Mouse (Mus musculus) kidney, embryonic 15.5 days (tissue): ENCODE measurements around the gene Zcchc3. TPM values are rescaled to one million over a fixed set of nuclear protein-coding genes. Genes with fewer than 3 reads are reported as not detected.
A peak's percentile ranks its signal among the peaks of the same experiment; 100 is the strongest.
"Not testable (repeated sequence)": the region's sequence is repeated elsewhere in the genome, so short reads cannot be mapped to it uniquely, and the experiment has no call there.

Experiments
- ATAC-seq: fragments of 200-750 bp; cut with Nextera tagmentation; replicated peaks from 2 replicates; pipeline ENCODE4 v1.8.0; 2017; ENCODE audit warnings: moderate TSS enrichment; ENCODE audit not compliant: low FRiP score
- H3K27ac ChIP-seq: fragments of 300-500 bp; sonication (generic); 2 replicates; pipeline ENCODE4 v1.5.1; 2015; ENCODE audit warnings: mild to moderate bottlenecking, inconsistent platforms
- H3K27me3 ChIP-seq: fragments of 300-500 bp; sonication (generic); 2 replicates; pipeline ENCODE4 v1.6.1; 2015; ENCODE audit warnings: inconsistent platforms
- H3K36me3 ChIP-seq: fragments of 300-500 bp; sonication (generic); 2 replicates; pipeline ENCODE4 v1.6.1; 2015; ENCODE audit warnings: inconsistent platforms
- H3K4me1 ChIP-seq: fragments of 300-500 bp; sonication (generic); 2 replicates; pipeline ENCODE4 v1.6.1; 2015; ENCODE audit warnings: inconsistent platforms
- H3K4me2 ChIP-seq: fragments of 300-500 bp; sonication (generic); 2 replicates; pipeline ENCODE4 v1.6.1; 2015; ENCODE audit warnings: moderate library complexity, mild to moderate bottlenecking, inconsistent platforms
- H3K4me3 ChIP-seq: fragments of 300-500 bp; sonication (generic); replicated peaks from 2 replicates; pipeline ENCODE4 v1.5.1; 2015; ENCODE audit warnings: mild to moderate bottlenecking, inconsistent platforms
- H3K9ac ChIP-seq: fragments of 300-500 bp; sonication (generic); 2 replicates; pipeline ENCODE4 v1.6.1; 2015; ENCODE audit warnings: mild to moderate bottlenecking, inconsistent platforms
- H3K9me3 ChIP-seq: fragments of 300-500 bp; sonication (generic); replicated peaks from 2 replicates; pipeline ENCODE4 v1.6.1; 2016; ENCODE audit warnings: inconsistent platforms
- WGBS: fragments of 180-500 bp; shearing (Covaris S2); methylation state at CpG from one replicate; pipeline ENCODE4 v1.1.7; 2015; ENCODE audit warnings: mixed read lengths; 5-methylcytosine and 5-hydroxymethylcytosine counted together
- polyA plus RNA-seq: library from polyadenylated mRNA; unstranded; fragments of >200 nt; fragmentation: Nextera tagmentation; extraction: Ambion mirVana; gene quantifications from 2 replicates; pipeline ENCODE4 v1.2.1, GENCODE M21; 2015

Gene Zcchc3
- polyA plus RNA-seq, 1 experiment from 2014 or later: 45.7 TPM

DNA sequence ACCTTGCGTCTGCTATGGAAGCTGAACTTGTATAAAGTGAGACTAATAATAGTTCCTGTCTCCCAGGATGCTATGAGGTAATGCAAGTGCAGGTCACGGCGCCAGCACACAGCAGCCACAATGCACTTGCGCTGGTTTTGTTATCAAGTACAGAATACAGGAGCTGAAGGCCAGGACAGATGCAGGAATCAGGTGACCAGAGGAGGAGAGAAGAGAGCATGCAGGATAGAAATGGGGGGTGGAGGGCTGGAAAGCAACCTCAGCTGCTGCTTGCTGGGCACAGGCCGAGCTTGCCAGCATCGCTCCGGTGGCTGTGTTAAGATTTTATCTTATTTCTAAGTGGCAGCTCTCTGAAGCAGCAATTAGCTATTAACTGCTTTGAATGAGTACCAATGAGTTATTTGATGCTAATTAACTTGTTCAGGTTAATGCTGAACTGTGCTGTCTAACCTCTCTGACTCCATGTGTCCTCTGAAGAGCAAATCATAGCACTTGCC is 21.6 kb upstream of the Zcchc3 start:
- Histone ChIP-seq H3K27ac (peak overlapping the region; percentile 39), H3K9me3 (no peaks in the 10 kb centered on the region), H3K36me3 (no peaks in the 10 kb centered on the region), H3K4me2 (0 out of 2 replicates have a peak overlapping the region, but pooled peaks have one; percentile 82), H3K9ac (no peak overlapping the region), H3K4me1 (peaks cover 15% of the 10 kb centered on the region), H3K27me3 (peaks cover 10% of the 10 kb centered on the region; the same call in 1 of the 2 replicates), H3K4me3 (no peak overlapping the region)
- peak; percentile 55 for ATAC-seq
- 66% methylated on average over 7 of the region's 7 CpGs for WGBS

DNA sequence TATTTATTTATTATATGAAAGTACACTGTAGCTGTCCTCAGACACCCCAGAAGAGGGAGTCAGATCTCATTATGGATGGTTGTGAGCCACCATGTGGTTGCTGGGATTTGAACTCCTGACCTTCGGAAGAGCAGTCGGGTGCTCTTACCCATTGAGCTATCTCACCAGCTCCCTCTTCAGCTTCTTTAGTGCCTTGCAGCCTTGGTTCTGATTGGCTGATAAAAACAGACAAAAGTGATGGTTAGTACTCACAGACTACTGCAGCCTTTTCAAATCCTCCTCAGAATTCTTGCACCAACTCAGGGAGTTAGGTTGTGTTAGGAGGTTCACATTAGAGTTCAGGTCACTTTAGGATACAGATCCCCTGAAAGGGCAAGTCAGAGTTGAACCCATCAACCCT is 13.7 kb upstream of the Zcchc3 start:
- H3K9ac ChIP-seq, H3K36me3 ChIP-seq, H3K4me3 ChIP-seq, H3K9me3 ChIP-seq, H3K27ac ChIP-seq, H3K4me2 ChIP-seq, H3K27me3 ChIP-seq, ATAC-seq: not testable (repeated sequence)
- 93% methylated on average over 2 of the region's 2 CpGs for WGBS
- H3K4me1 ChIP-seq: peaks cover 10% of the 10 kb centered on the region

DNA sequence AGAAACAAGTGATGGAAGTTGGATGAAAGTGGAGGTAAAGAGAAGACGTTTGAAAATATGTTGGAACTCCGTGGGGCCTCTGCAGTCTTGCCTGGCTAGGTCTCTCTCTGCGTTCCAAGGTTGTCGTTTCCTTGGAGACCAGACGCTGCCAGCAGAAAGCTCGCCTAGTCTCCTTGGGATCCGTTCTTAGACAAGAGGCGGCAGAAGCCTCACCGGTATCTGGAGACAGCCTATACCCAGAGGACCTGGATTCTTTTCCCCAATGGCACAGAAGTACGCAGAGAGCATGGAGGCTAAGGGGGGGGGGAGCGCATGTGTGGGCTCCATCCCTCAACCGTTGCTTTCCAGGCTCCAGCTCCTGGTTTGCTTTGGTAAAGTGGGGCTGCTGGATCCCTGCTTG is 12.7 kb upstream of the Zcchc3 start:
- peak; percentile 62; the same call in 1 of the 2 replicates for ATAC-seq
- H3K9ac ChIP-seq: no peak overlapping the region
- peak overlapping the region; percentile 48 for H3K4me2 ChIP-seq
- no peaks in the 10 kb centered on the region; the same call in 1 of the 2 replicates for H3K9me3 ChIP-seq
- no peaks in the 10 kb centered on the region for H3K36me3 ChIP-seq
- WGBS: 6% methylated on average over 12 of the region's 12 CpGs
- peaks cover 10% of the 10 kb centered on the region for H3K4me1 ChIP-seq
- H3K27ac ChIP-seq: no peak overlapping the region
- peak overlapping the region; percentile 17; the same call in 1 of the 2 replicates for H3K4me3 ChIP-seq
- H3K27me3 ChIP-seq: 0 out of 2 replicates have a peak, but pooled peaks cover 3% of the 10 kb centered on the region

DNA sequence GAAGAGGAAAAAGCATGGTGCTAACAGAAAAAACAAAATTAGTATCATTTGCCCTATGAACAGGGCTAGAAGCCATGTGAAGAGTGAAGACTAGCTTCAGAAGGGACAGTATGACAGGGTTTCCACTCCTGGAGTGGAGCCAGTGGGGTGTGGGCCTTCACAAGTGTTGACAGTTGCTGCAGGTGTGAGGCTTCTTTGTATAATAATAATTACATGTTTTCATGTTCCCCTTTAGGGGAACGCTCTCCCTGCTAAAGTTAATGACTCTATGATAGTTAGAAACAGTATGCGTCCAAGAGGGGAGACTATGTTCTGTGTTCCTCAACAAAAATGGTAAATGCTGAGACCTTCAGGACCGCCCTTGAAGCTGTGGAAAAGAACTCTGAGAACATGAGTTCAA is 959 bp upstream of the Zcchc3 start:
- Histone ChIP-seq H3K36me3 (0 out of 2 replicates have a peak, but pooled peaks cover 4% of the 10 kb centered on the region), H3K27ac (peak overlapping the region; percentile 98), H3K9ac (0 out of 2 replicates have a peak overlapping the region, but pooled peaks have one; percentile 98), H3K4me2 (peak overlapping the region; percentile 70), H3K9me3 (peaks cover 7% of the 10 kb centered on the region; the same call in 1 of the 2 replicates), H3K4me3 (peak overlapping the region; percentile 88), H3K27me3 (no peaks in the 10 kb centered on the region), H3K4me1 (peaks cover 26% of the 10 kb centered on the region)
- no peak for ATAC-seq
- WGBS: 96% methylated on average over 3 of the region's 3 CpGs

DNA sequence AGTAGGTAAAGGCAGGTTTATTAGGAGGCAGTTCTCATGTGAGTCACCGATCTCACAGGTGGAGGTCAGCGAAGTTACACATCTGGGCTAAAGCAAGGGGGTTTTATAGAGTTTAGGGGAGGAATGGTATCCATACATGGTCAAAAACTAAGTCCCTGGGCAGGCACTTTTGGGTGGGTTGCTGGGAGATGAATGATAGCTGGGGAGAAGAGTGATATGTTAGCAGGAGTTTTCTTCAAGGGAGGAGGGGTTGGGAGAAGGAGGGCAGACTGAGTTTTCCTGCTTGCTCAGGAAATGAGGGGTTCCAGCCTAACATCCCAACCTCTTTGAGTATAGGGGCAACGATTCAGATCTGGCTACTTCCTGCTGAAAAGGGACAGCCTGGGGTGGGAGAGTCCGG is 460 bp upstream of the Zcchc3 start, which contains the start of gene 6820408C15Rik:
Gene 6820408C15Rik (plus strand): TSS at position 301 of the 400 bp plus-strand sequence.
- ATAC-seq: peak; percentile 0; the same call in 1 of the 2 replicates
- H3K4me3 ChIP-seq: peak within 1 kb of the TSS; percentile 88
- peaks cover 31% of the 10 kb centered on the region for H3K4me1 ChIP-seq
- 0 out of 2 replicates have a peak, but pooled peaks cover 4% of the 10 kb centered on the region for H3K36me3 ChIP-seq
- H3K27ac ChIP-seq: peak within 1 kb of the TSS; percentile 98
- peak within 1 kb of the TSS; percentile 70 for H3K4me2 ChIP-seq
- 22% methylated on average over 4 of the region's 4 CpGs for WGBS
- H3K27me3 ChIP-seq: no peaks in the 10 kb centered on the region
- H3K9me3 ChIP-seq: peaks cover 7% of the 10 kb centered on the region; the same call in 1 of the 2 replicates
- peak within 1 kb of the TSS; percentile 98 for H3K9ac ChIP-seq

DNA sequence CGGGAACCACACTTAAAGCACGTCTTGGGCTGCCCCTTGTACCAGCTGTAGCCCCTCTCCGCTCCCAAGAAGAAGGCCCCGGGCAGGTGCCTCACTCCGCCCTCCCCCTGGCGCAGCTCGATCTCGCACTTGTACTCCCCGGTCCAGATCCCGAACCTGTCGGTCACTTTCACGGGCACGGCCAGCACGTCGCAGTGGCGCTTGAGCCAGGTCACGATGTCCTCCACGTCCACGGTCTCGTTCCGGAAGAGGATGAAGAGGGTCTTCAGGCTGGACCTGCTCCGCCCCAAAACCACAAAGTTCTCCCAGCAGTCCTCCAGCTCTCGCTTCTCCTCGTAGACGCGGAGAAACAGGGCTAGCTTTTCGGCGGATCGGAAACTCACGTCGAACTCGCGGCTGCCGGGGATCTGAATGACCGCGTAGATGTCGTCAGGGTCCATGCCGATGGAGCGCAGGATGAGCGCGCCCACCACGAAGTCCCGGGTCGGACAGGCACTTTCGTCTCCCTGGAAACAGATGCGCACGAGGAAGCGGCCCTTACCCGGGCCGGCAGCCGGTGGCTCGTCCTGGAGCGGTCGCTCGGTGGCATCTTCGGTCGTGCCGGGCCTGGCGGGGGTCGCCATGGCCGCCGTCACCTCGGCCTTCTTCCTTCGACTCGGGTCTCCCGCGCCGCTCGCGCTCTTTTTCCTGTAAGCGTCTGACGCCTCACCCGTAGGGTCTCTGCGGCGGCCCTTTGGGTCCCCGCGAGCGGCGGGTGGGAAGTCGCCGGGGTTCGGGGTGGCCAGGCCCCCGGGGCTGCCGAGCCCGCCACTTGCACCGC is 852 bp downstream of the Zcchc3 start:
- H3K27me3 ChIP-seq: no peaks in the 10 kb centered on the region
- H3K9ac ChIP-seq: peak overlapping the region; percentile 98
- peak; percentile 0; the same call in 1 of the 2 replicates for ATAC-seq
- peak overlapping the region; percentile 98 for H3K27ac ChIP-seq
- H3K36me3 ChIP-seq: 0 out of 2 replicates have a peak, but pooled peaks cover 4% of the 10 kb centered on the region
- peak overlapping the region; percentile 70 for H3K4me2 ChIP-seq
- WGBS: under 1% methylated on average over 86 of the region's 86 CpGs
- H3K9me3 ChIP-seq: peaks cover 7% of the 10 kb centered on the region; the same call in 1 of the 2 replicates
- H3K4me1 ChIP-seq: peaks cover 43% of the 10 kb centered on the region
- peak overlapping the region; percentile 88 for H3K4me3 ChIP-seq

DNA sequence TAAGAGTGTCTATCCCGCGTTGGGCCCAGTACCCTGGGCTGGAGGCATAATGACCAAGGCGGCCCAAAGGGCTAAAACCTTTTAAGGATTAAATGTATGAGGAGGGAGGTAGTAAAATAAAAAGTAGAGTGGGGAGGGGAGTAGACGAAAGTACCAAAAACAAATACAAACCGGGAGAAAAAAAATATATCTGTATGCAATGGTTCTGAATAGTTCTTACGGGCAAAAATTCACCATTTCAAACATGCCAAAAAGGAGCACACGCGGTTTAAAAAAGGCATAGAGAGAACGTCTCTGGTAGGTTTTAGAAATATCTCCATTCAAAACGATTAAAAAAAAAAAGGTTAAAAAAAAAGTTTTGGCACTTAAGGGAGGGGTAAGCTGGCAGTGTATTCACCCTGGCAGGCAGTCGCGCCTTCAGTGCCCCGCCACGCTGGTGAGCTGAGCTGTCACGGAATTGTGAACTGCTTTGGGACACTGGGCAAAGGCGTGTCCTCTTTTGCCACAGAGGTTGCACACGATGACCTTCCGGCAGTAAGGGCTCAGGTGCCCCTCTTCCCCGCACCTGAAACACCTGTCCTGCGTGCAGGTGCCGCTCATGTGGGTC is 1.6 kb downstream of the Zcchc3 start:
- Histone ChIP-seq H3K9me3 (peaks cover 7% of the 10 kb centered on the region; the same call in 1 of the 2 replicates), H3K27me3 (no peaks in the 10 kb centered on the region), H3K27ac (peak overlapping the region; percentile 98), H3K4me2 (peak overlapping the region; percentile 70), H3K9ac (peak overlapping the region; percentile 98), H3K4me1 (peaks cover 43% of the 10 kb centered on the region), H3K36me3 (0 out of 2 replicates have a peak, but pooled peaks cover 4% of the 10 kb centered on the region), H3K4me3 (peak overlapping the region; percentile 88)
- WGBS: 2% methylated on average over 21 of the region's 21 CpGs
- no peak for ATAC-seq

DNA sequence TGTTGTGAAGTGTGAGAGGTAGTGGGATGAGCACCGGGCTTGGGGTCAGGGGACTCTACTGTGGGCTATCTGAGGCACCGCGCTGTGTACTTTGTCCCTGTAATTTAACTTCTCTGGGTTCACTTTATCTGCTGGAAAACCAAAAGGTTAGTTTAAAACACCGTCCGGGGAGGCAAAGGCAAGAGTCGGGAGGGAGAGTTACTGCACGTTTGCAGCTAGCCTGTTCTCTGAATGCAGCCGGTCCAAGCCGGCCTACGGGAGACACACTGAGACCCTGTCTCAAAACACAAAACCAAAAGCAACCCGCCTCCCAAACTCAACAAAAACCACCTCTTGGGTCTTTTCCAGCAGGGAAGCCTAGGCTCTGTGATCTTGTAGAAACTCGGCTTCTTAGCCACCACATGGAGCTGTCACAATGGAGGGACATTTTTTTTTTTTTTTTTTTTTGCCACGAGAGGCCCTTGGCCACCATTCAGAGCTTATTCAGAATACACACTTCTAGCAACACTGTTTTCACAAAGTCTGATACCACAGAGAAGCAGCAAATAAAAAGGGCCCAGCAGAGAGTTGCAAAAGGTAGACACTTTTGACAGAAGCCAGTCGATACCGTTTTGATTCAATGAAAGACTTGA is 2.2 kb downstream of the Zcchc3 start:
- peak overlapping the region; percentile 98 for H3K27ac ChIP-seq
- 4% methylated on average over 15 of the region's 15 CpGs for WGBS
- 0 out of 2 replicates have a peak, but pooled peaks cover 4% of the 10 kb centered on the region for H3K36me3 ChIP-seq
- no peak for ATAC-seq
- H3K27me3 ChIP-seq: no peaks in the 10 kb centered on the region
- H3K4me1 ChIP-seq: peaks cover 43% of the 10 kb centered on the region
- peaks cover 7% of the 10 kb centered on the region; the same call in 1 of the 2 replicates for H3K9me3 ChIP-seq
- H3K9ac ChIP-seq: peak overlapping the region; percentile 98
- H3K4me3 ChIP-seq: peak overlapping the region; percentile 88
- H3K4me2 ChIP-seq: peak overlapping the region; percentile 70

DNA sequence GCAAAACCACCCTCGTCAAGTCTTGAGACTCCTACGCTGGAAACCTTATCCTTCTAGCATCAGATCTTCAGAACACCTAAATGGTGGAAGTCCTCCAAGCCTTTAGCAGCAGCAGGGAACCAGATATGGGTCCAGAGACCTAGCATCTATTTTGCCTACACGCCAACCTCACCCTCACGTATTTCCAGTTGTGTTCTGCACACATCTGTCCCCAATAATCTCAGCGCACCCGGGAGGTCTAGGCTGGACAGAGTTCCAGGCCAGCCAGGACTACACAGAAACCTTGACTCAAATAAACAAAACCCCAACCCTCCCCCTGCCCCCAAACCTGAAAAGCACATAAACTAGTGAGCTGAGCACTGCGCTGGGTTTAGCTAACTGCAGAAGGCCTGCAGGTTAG is 3.4 kb downstream of the Zcchc3 start:
- ATAC-seq: no peak; the same call in 1 of the 2 replicates

DNA sequence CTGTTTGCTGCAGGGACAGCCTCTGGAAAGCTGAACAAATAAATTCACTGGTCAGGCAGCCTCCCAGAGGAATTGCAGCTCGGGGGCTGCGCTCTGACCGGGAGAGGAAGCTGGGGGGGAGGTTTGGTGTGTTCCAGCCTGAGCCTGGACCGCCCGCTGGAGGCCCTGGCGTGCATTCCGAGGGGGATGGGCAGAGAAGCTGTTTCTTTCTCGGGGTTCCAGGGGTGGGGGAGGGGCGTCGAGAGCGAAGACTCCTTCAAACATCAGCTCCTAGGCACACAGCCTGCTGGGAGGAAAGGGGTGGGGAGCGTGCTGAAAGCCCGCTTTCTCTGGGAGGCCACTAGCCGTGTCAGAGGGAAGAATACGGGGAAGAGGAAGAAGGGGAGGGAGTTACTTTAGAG is 3.9 kb downstream of the Zcchc3 start:
- WGBS: 1% methylated on average over 15 of the region's 15 CpGs
- peak overlapping the region; percentile 98; the same call in 1 of the 2 replicates for H3K9ac ChIP-seq

More for the DNA sequence above, 3.4 kb downstream of the Zcchc3 start:
- Histone ChIP-seq H3K4me2 (peak overlapping the region; percentile 70), H3K9me3 (peaks cover 7% of the 10 kb centered on the region; the same call in 1 of the 2 replicates), H3K27me3 (no peaks in the 10 kb centered on the region), H3K4me3 (peak overlapping the region; percentile 88), H3K36me3 (0 out of 2 replicates have a peak, but pooled peaks cover 4% of the 10 kb centered on the region), H3K27ac (peak overlapping the region; percentile 98), H3K9ac (peak overlapping the region; percentile 98; the same call in 1 of the 2 replicates), H3K4me1 (peaks cover 49% of the 10 kb centered on the region)
- 9% methylated on average over 7 of the region's 7 CpGs for WGBS

DNA sequence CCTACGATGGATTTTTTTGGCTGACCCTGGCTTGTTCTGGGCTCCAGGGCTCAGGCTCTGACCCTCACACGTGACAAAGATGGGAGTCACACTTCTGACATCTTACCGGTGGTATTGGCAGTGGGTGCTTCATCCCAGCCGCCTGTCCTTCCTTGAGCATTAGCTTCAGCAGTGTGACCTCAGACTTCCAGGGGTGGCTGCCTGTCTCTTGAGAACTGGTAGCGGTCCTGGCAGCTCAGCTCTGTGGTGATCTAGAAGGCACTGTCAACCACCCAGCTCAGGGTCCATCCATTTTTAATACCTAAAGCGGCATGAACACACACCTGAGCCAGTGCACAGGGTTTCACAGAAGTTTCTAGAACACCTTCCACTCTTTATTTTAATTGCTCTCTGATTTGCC is 5.0 kb downstream of the Zcchc3 start:
- Histone ChIP-seq H3K4me1 (peaks cover 53% of the 10 kb centered on the region), H3K27ac (peak overlapping the region; percentile 98), H3K9me3 (no peaks in the 10 kb centered on the region), H3K4me3 (no peak overlapping the region), H3K27me3 (no peaks in the 10 kb centered on the region), H3K9ac (no peak overlapping the region), H3K4me2 (no peak overlapping the region; the same call in 1 of the 2 replicates), H3K36me3 (no peaks in the 10 kb centered on the region)
- 51% methylated on average over 6 of the region's 6 CpGs for WGBS
- ATAC-seq: no peak

More for the DNA sequence above, 3.9 kb downstream of the Zcchc3 start:
- Histone ChIP-seq H3K27ac (peak overlapping the region; percentile 98), H3K27me3 (no peaks in the 10 kb centered on the region), H3K4me3 (peak overlapping the region; percentile 88), H3K4me2 (peak overlapping the region; percentile 70), H3K36me3 (0 out of 2 replicates have a peak, but pooled peaks cover 1% of the 10 kb centered on the region), H3K9me3 (peaks cover 2% of the 10 kb centered on the region; the same call in 1 of the 2 replicates), H3K4me1 (peaks cover 52% of the 10 kb centered on the region)
- ATAC-seq: peak; percentile 75
